Mouse (Mus musculus) G1E (cell line): ENCODE results near the gene Rab3d. TPM values are rescaled to one million over a fixed set of nuclear protein-coding genes. Genes with fewer than 3 reads are reported as not detected.

Source experiments
- ATAC-seq: 2 replicates; pipeline ENCODE4 v1.8.0; 2016; ENCODE audit warnings: mild to moderate bottlenecking; ENCODE audit not compliant: insufficient number of reproducible peaks, poor library complexity, low FRiP score, severe bottlenecking; ENCODE audit errors: extremely low read depth
- DNase-seq: peaks from one replicate; pipeline ENCODE4 v3.0.0; 2012; ENCODE audit warnings: low spot score
- H3K27me3 ChIP-seq: 2 replicates; pipeline ENCODE4 v1.6.1; 2012; ENCODE audit warnings: mild to moderate bottlenecking, low read length, inconsistent platforms; ENCODE audit not compliant: insufficient read depth
- H3K36me3 ChIP-seq: replicated peaks from 2 replicates; pipeline ENCODE3; 2012; ENCODE audit warnings: mild to moderate bottlenecking, inconsistent platforms
- H3K4me1 ChIP-seq: 2 replicates; pipeline ENCODE4 v1.6.1; 2012; ENCODE audit warnings: low read depth, low read length, inconsistent platforms, mixed read lengths; ENCODE audit not compliant: insufficient read depth
- H3K4me3 ChIP-seq: 2 replicates; pipeline ENCODE4 v1.5.1; 2012; ENCODE audit warnings: low read depth, mild to moderate bottlenecking, inconsistent platforms, low read length, moderate library complexity, mixed read lengths
- H3K9me3 ChIP-seq: replicated peaks from 2 replicates; pipeline ENCODE4 v1.6.1; 2012; ENCODE audit warnings: inconsistent platforms
- CTCF ChIP-seq: IDR thresholded peaks from 2 replicates; pipeline ENCODE4 v1.5.1; 2012; ENCODE audit warnings: low read depth, low read length, inconsistent platforms, mixed read lengths
- GATA1 ChIP-seq: IDR thresholded peaks from 2 replicates; pipeline ENCODE4 v1.6.1; 2012; ENCODE audit warnings: borderline replicate concordance, low read length, inconsistent platforms, mixed read lengths
- GATA2 ChIP-seq: IDR thresholded peaks from 2 replicates; pipeline ENCODE4 v1.6.1; 2012; ENCODE audit warnings: low read depth, low read length, inconsistent platforms, borderline replicate concordance
- POLR2AphosphoS5 ChIP-seq: IDR thresholded peaks from 2 replicates; pipeline ENCODE4 v1.6.1; 2012; ENCODE audit warnings: low read depth, low read length, inconsistent platforms; ENCODE audit not compliant: insufficient replicate concordance
- TAL1 ChIP-seq: conservative IDR thresholded peaks from 2 replicates; pipeline ENCODE4 v1.6.1; 2012; ENCODE audit warnings: low read depth, low read length, inconsistent platforms, mixed read lengths
- polyA plus RNA-seq: library from polyadenylated mRNA; stranded (reverse); fragments of >175 nt; gene quantifications from 2 replicates; pipeline ENCODE4 v1.2.3, GENCODE M21; 2012
- total RNA-seq, 2 experiments: library from RNA; stranded (forward) in 1 of 2; stranded (reverse) in 1 of 2; fragments of 200-1000 nt in 1 of 2; fragments of >200 nt in 1 of 2; fragmentation: Nextera tagmentation in 1 of 2; gene quantifications; 2 replicates each; pipeline ENCODE4 v1.2.3; 2014 to 2017

The Rab3d gene
- total RNA-seq (2014; fragmentation: Nextera tagmentation) (3.7 and 6.8 TPM in 2 replicates), total RNA-seq (2017) (7.0 TPM in 2 replicates), polyA plus RNA-seq (4.9 and 8.5 TPM in 2 replicates)

GRCm38 (mm10) chr9:21918035-21918592 is at the start of gene Rab3d:
Gene Rab3d, minus strand, starts transcription at chr9:21918192.
- Histone ChIP-seq H3K4me3 (peak within 1 kb of the TSS; percentile 82), H3K4me1 (peaks cover 25% of the 10 kb centered on the region), H3K36me3 (peaks cover 40% of the 10 kb centered on the region), H3K27me3 (peaks cover 3% of the 10 kb centered on the region; the same call in 1 of the 2 replicates), H3K9me3 (no peaks in the 10 kb centered on the region)
- peak; percentile 91 for DNase-seq
- TF ChIP-seq POLR2AphosphoS5 (no peak), GATA1 (no peak), CTCF (no peak), GATA2 (no peak), TAL1 (no peak)
- peak; percentile 96 for ATAC-seq

- ATAC-seq = peak; percentile 47
- peak; percentile 71 for DNase-seq
- TF ChIP-seq GATA2 (no peak), POLR2AphosphoS5 (no peak), GATA1 (no peak), TAL1 (no peak; the same call in 1 of the 2 replicates), CTCF (no peak)
- H3K9me3 ChIP-seq = no peaks in the 10 kb centered on the region
- peaks cover 34% of the 10 kb centered on the region for H3K36me3 ChIP-seq
- peak within 1 kb of the TSS; percentile 76 for H3K4me3 ChIP-seq
- H3K27me3 ChIP-seq = no peaks in the 10 kb centered on the region
- H3K4me1 ChIP-seq = peaks cover 59% of the 10 kb centered on the region
Observed at GRCm38 (mm10) chr9:21963417-21963816, 45.4 kb upstream of the Rab3d start, which contains the start of gene Epor. Gene Epor, minus strand, starts transcription at chr9:21963506.

- DNase-seq = peak; percentile 88
- peaks cover 41% of the 10 kb centered on the region for H3K36me3 ChIP-seq
Observed at GRCm38 (mm10) chr9:21962416-21963059, 44.5 kb upstream of the Rab3d start.

GRCm38 (mm10) chr9:21962010-21962409 is 44.0 kb upstream of the Rab3d start:
- DNase-seq = peak; percentile 30
- Histone ChIP-seq H3K4me3 (peak overlapping the region; percentile 76), H3K9me3 (no peaks in the 10 kb centered on the region), H3K36me3 (peaks cover 46% of the 10 kb centered on the region), H3K27me3 (no peaks in the 10 kb centered on the region), H3K4me1 (peaks cover 68% of the 10 kb centered on the region)
- ATAC-seq = no peak
- TF ChIP-seq GATA2 (no peak), TAL1 (no peak), GATA1 (no peak), POLR2AphosphoS5 (no peak), CTCF (no peak)

More at GRCm38 (mm10) chr9:21962416-21963059, 44.5 kb upstream of the Rab3d start:
- peak; percentile 78 for ATAC-seq
- no peaks in the 10 kb centered on the region for H3K9me3 ChIP-seq
- H3K27me3 ChIP-seq = no peaks in the 10 kb centered on the region
- H3K4me1 ChIP-seq = peaks cover 64% of the 10 kb centered on the region
- peak overlapping the region; percentile 76 for H3K4me3 ChIP-seq
- TF ChIP-seq CTCF (no peak), TAL1 (peak; percentile 89), POLR2AphosphoS5 (no peak)

GRCm38 (mm10) chr9:21961366-21961980 is 43.5 kb upstream of the Rab3d start:
- H3K36me3 ChIP-seq = peaks cover 49% of the 10 kb centered on the region

GRCm38 (mm10) chr9:21960558-21961208 is 42.7 kb upstream of the Rab3d start:
- Histone ChIP-seq H3K36me3 (peaks cover 49% of the 10 kb centered on the region), H3K9me3 (no peaks in the 10 kb centered on the region), H3K4me3 (peak overlapping the region; percentile 76), H3K4me1 (peaks cover 73% of the 10 kb centered on the region), H3K27me3 (no peaks in the 10 kb centered on the region)
- no peak for ATAC-seq
- TF ChIP-seq TAL1 = no peak
- no peak for TF ChIP-seq POLR2AphosphoS5
- TF ChIP-seq CTCF = no peak
- no peak for TF ChIP-seq GATA2
- TF ChIP-seq GATA1 = no peak
- peak; percentile 29 for DNase-seq

More at GRCm38 (mm10) chr9:21961366-21961980, 43.5 kb upstream of the Rab3d start:
- Histone ChIP-seq H3K4me3 (peak overlapping the region; percentile 76), H3K4me1 (peaks cover 73% of the 10 kb centered on the region), H3K9me3 (no peaks in the 10 kb centered on the region), H3K27me3 (no peaks in the 10 kb centered on the region)
- TF ChIP-seq TAL1 (no peak), GATA1 (no peak)
- ATAC-seq (no peak), DNase-seq (peak; percentile 60)
